Mouse (Mus musculus) midbrain, embryonic 15.5 days (tissue): ENCODE data around the gene Armc7. TPM values are rescaled to one million over a fixed set of nuclear protein-coding genes. Genes with fewer than 3 reads are reported as not detected.
"Not testable (repeated sequence)": the region's sequence is repeated elsewhere in the genome, so short reads cannot be mapped to it uniquely, and the experiment has no call there.

Experiments
- ATAC-seq: fragments of 200-750 bp; cut with Nextera tagmentation; replicated peaks from 2 replicates; pipeline ENCODE4 v1.8.0; 2017; ENCODE audit warnings: moderate TSS enrichment
- H3K27ac ChIP-seq: fragments of 300-500 bp; sonication (generic); 2 replicates; pipeline ENCODE4 v1.5.1; 2015; ENCODE audit warnings: mild to moderate bottlenecking, inconsistent platforms
- H3K27me3 ChIP-seq: fragments of 300-500 bp; sonication (generic); replicated peaks from 2 replicates; pipeline ENCODE4 v1.6.1; 2015; ENCODE audit warnings: inconsistent platforms
- H3K36me3 ChIP-seq: fragments of 300-500 bp; sonication (generic); replicated peaks from 2 replicates; pipeline ENCODE4 v1.6.1; 2015; ENCODE audit warnings: inconsistent platforms
- H3K4me1 ChIP-seq: fragments of 300-500 bp; sonication (generic); 2 replicates; pipeline ENCODE4 v1.6.1; 2015; ENCODE audit warnings: inconsistent platforms
- H3K4me2 ChIP-seq: fragments of 300-500 bp; sonication (generic); 2 replicates; pipeline ENCODE4 v1.6.1; 2015; ENCODE audit warnings: inconsistent platforms, mild to moderate bottlenecking, moderate library complexity
- H3K4me3 ChIP-seq: fragments of 300-500 bp; sonication (generic); 2 replicates; pipeline ENCODE4 v1.5.1; 2015; ENCODE audit warnings: mild to moderate bottlenecking, inconsistent platforms
- H3K9ac ChIP-seq: fragments of 300-500 bp; sonication (generic); 2 replicates; pipeline ENCODE4 v1.6.1; 2015; ENCODE audit warnings: mild to moderate bottlenecking, inconsistent platforms
- H3K9me3 ChIP-seq: fragments of 300-500 bp; sonication (generic); 2 replicates; pipeline ENCODE4 v1.6.1; 2016; ENCODE audit warnings: inconsistent platforms
- WGBS: fragments of 180-500 bp; shearing (Covaris S2); methylation state at CpG from one replicate; pipeline ENCODE4 v1.1.7; 2015; ENCODE audit warnings: mixed read lengths; 5-methylcytosine and 5-hydroxymethylcytosine counted together
- polyA plus RNA-seq: library from polyadenylated mRNA; unstranded; fragments of >200 nt; fragmentation: Nextera tagmentation; extraction: Ambion mirVana; gene quantifications from 2 replicates; pipeline ENCODE4 v1.2.1, GENCODE M21; 2015

The Armc7 gene
- polyA plus RNA-seq, 1 experiment from 2014 or later: 20.9 TPM

DNA sequence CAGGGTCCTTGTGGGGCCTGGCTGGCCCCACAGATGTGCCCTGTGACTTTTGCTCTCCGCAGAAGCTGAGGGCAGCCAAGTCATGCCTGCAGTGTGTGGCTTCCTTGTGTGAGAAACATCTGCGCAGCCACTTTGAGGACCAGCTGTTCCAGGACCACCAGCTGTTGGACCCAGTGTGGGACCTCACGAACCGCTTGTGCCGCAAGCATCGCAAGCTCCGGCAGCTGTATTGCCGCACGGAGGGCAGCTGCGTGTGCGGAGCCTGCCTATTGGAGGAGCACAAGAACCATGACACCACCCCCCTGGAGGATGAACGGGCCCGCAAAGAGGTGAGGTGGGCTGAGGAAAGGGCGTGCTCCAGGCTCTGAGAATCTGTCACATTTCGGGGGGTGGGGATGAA is 34.0 kb upstream of the Armc7 start:
- Histone ChIP-seq H3K4me1 (peaks cover under 1% of the 10 kb centered on the region), H3K9me3 (no peaks in the 10 kb centered on the region), H3K4me2 (no peak overlapping the region), H3K36me3 (no peaks in the 10 kb centered on the region), H3K27me3 (no peaks in the 10 kb centered on the region), H3K9ac (no peak overlapping the region), H3K27ac (no peak overlapping the region), H3K4me3 (no peak overlapping the region)
- 47% methylated on average over 15 of the region's 15 CpGs for WGBS
- no peak for ATAC-seq

DNA sequence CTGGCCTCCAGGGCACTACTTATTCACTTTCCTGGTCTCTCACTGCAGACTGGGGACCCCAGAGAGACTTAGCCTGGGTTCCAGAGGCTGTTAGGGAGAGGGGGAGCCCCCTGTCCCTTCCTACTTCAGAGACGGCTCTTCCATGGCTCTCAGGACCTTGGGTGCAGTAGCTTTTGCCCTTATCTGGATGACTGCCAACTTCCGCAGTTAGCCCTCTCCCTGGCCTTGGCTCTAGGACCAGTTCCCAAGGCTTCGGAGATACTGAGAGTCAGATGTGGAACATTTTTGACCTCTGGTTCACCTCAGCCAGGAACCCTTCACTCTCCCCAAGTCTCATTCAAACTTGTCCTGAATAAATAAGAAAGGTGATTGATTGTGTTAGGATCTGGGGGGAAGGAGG is 28.6 kb upstream of the Armc7 start:
- ATAC-seq: no peak
- 84% methylated on average over 3 of the region's 3 CpGs for WGBS
- H3K27me3 ChIP-seq: no peaks in the 10 kb centered on the region

DNA sequence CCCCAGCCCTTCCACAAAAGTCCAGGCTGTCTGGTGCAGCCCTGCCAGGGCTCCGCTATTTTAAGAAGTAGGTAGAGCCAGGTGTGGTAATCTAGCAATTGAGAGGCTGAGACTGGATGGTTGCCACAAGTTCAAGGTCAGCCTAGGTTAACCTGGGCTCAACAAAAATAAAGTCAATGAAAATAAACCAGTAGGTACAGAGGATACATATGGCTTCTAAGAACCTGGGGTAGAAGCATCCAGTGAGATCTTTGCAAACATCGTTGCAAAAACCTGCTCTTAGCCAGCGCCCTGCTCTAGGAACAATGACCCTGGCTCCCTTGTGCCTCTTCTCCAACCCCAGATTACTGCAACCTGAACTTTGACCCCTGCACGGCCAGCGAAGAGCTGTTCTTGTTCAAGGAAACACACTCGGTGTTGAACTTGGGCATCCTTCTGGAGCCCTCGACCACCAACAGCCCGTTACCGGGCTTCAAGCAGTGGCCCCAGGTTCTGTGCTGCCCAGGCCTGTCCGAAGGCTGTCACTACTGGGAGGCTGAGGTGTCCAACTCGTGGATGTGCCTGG is 28.1 kb upstream of the Armc7 start:
- H3K27me3 ChIP-seq: no peaks in the 10 kb centered on the region
- no peak overlapping the region for H3K4me2 ChIP-seq
- H3K9ac ChIP-seq: no peak overlapping the region
- WGBS: 87% methylated on average over 11 of the region's 11 CpGs
- no peaks in the 10 kb centered on the region for H3K9me3 ChIP-seq
- ATAC-seq: no peak
- no peaks in the 10 kb centered on the region for H3K36me3 ChIP-seq
- no peak overlapping the region for H3K4me3 ChIP-seq
- H3K27ac ChIP-seq: no peak overlapping the region
- H3K4me1 ChIP-seq: no peaks in the 10 kb centered on the region

More for the DNA sequence above, 28.6 kb upstream of the Armc7 start:
- no peaks in the 10 kb centered on the region for H3K9me3 ChIP-seq
- no peaks in the 10 kb centered on the region for H3K4me1 ChIP-seq
- no peak overlapping the region for H3K27ac ChIP-seq
- no peaks in the 10 kb centered on the region for H3K36me3 ChIP-seq
- no peak overlapping the region for H3K4me3 ChIP-seq
- no peak overlapping the region for H3K9ac ChIP-seq
- H3K4me2 ChIP-seq: no peak overlapping the region

DNA sequence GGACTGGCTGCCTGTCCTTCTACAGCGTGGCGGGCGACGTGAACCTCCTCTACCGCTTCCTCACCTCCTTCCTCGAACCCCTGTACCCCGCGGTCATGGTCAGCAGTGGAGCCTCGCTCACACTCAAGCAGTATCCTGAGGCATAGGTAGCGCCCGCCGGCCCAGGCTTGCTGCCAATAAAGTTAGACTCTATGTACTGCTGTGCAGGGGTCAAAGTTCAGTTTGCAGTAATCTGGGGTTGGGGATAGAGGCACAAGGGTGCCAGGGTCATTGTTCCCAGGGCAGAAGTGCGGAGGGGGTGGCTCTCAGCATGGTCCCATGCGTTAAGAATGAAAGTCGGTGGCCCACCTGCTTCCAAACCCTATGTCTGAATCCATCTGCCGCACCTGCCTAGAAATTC is 27.4 kb upstream of the Armc7 start:
- no peaks in the 10 kb centered on the region for H3K4me1 ChIP-seq
- no peak overlapping the region for H3K9ac ChIP-seq
- WGBS: 83% methylated on average over 16 of the region's 16 CpGs
- H3K36me3 ChIP-seq: no peaks in the 10 kb centered on the region
- H3K27me3 ChIP-seq: no peaks in the 10 kb centered on the region
- no peak overlapping the region for H3K27ac ChIP-seq
- H3K9me3 ChIP-seq: no peaks in the 10 kb centered on the region
- no peak overlapping the region for H3K4me3 ChIP-seq
- no peak overlapping the region for H3K4me2 ChIP-seq
- ATAC-seq: no peak

DNA sequence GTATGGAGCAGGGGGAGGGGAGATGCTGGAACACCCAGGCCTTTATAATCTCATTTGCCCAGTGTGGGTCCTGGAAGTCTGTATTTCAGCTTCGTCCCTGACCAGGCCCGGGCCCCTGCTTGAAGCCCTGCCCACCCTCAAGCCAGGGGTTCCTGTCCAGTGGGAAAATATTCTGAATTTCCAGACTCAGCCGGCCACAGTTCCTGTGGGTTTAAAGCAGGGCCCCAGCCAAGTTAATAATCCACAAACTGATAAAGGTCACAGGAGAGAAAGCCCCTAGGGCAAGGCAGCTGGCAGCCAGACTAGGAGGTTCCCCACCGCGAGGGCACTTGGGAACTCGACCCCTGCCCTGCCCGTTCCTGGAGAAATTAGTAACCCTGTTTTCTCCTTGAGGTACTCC is 26.5 kb upstream of the Armc7 start:
- H3K9me3 ChIP-seq: no peaks in the 10 kb centered on the region

DNA sequence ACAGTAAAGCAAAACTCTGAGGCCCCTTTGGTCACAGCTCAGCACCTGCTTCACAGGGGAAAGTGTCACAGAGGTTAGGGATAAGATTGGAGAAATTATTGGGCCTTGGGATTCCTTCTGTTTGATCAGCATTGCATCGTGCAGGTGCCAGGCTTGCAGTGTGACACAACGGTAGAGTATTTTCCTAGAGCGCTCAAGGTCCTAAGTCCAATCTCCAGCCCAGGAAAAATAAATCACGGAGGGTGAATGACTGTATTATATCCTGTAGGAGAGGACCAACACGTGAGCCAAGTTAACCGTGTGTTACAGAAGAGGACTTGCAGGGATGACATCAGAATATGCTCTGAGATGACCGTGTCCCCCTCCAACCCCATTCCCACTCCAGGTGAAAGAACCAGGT is 25.3 kb upstream of the Armc7 start:
- Histone ChIP-seq H3K36me3 (no peaks in the 10 kb centered on the region), H3K9me3 (no peaks in the 10 kb centered on the region), H3K4me3 (no peak overlapping the region), H3K9ac (no peak overlapping the region), H3K4me1 (no peaks in the 10 kb centered on the region), H3K4me2 (no peak overlapping the region), H3K27ac (no peak overlapping the region), H3K27me3 (no peaks in the 10 kb centered on the region)
- 92% methylated on average over 7 of the region's 7 CpGs for WGBS
- no peak for ATAC-seq

More for the DNA sequence above, 26.5 kb upstream of the Armc7 start:
- Histone ChIP-seq H3K36me3 (no peaks in the 10 kb centered on the region), H3K27me3 (no peaks in the 10 kb centered on the region), H3K9ac (no peak overlapping the region), H3K27ac (no peak overlapping the region), H3K4me3 (no peak overlapping the region), H3K4me1 (no peaks in the 10 kb centered on the region), H3K4me2 (no peak overlapping the region)
- no peak for ATAC-seq
- whole genome bisulfite sequencing: 57% methylated on average over 7 of the region's 7 CpGs

DNA sequence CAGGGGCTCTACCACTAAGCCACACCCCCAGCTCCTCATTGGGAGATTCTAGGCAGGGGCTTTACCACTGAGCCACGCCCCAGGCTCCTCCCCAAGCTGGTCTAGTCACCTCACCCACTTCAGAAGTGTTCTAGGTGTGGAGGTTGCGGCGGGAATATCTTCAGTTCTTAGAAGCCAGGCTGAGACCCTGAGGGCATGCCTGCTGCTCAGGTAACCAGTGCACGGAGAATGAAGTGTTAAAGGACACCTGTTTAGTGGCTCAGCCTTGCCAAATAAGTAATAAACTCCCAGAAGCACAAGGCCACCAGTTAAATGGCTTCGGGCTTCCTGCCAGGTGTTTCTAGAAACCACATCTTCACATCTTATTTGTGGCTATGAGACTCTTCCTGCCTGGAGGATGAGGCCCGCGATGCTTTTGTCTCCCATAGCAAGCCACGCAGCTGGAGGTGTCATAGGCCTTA is 23.7 kb upstream of the Armc7 start:
- no peak for ATAC-seq
- WGBS: 80% methylated on average over 8 of the region's 8 CpGs
- Histone ChIP-seq H3K27ac (no peak overlapping the region), H3K4me2 (no peak overlapping the region), H3K9ac (no peak overlapping the region), H3K4me1 (no peaks in the 10 kb centered on the region), H3K4me3 (no peak overlapping the region), H3K36me3 (no peaks in the 10 kb centered on the region), H3K9me3 (no peaks in the 10 kb centered on the region), H3K27me3 (no peaks in the 10 kb centered on the region)

DNA sequence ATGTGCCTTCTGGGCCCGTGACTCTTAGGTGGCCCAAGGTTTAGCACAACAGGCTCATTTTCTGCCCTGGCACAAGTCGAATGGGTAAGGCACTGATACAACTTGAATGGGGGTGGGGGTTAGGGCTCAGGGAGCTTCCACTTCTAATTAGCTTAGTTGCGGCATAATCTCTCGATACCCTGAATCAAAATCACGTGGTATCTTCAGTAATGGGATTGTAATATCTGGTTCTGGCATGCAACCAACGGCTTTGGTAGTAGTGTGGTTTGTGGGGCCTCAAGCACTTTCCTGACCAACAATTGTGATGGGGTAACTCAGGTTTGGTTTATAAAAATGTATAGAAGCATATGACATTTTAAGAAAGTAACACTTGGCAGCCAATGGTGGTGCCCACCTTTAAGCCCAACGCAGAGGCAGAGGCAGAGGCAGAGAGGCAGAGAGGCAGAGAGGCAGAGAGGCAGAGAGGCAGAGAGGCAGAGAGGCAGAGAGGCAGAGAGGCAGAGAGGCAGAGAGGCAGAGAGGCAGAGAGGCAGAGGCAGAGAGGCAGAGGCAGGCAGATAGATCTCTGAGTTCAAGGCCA is 23.1 kb upstream of the Armc7 start:
- ATAC-seq: no peak
- H3K4me2 ChIP-seq: no peak overlapping the region
- 74% methylated on average over 7 of the region's 7 CpGs for WGBS

DNA sequence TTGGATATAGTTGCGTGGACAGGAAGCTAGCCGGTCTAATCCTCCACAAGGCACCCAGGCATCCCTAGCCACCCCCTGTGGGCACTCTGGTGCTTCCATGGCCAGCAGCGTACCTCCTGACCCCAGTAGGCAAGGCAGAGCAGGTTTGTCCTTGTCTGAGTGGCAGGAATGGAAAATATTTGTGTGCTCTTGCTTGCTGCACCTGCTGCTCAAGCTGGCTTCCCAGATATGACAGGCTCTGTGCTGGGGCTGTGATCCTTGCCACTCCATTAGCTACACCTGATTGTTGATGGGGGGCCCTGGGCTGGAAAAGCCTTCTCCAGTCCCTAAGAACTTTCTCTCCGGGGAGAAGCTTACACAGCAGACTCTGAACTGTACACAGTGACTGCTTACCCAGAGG is 22.2 kb upstream of the Armc7 start:
- WGBS: 77% methylated on average over 4 of the region's 4 CpGs
- Histone ChIP-seq H3K27me3 (no peaks in the 10 kb centered on the region), H3K4me1 (no peaks in the 10 kb centered on the region), H3K27ac (no peak overlapping the region), H3K4me3 (no peak overlapping the region), H3K9me3 (no peaks in the 10 kb centered on the region), H3K36me3 (no peaks in the 10 kb centered on the region), H3K9ac (no peak overlapping the region), H3K4me2 (no peak overlapping the region)
- no peak for ATAC-seq

More for the DNA sequence above, 23.1 kb upstream of the Armc7 start:
- no peaks in the 10 kb centered on the region for H3K4me1 ChIP-seq
- no peaks in the 10 kb centered on the region for H3K27me3 ChIP-seq
- H3K36me3 ChIP-seq: no peaks in the 10 kb centered on the region
- no peaks in the 10 kb centered on the region for H3K9me3 ChIP-seq
- no peak overlapping the region for H3K27ac ChIP-seq
- no peak overlapping the region for H3K4me3 ChIP-seq
- H3K9ac ChIP-seq: no peak overlapping the region

DNA sequence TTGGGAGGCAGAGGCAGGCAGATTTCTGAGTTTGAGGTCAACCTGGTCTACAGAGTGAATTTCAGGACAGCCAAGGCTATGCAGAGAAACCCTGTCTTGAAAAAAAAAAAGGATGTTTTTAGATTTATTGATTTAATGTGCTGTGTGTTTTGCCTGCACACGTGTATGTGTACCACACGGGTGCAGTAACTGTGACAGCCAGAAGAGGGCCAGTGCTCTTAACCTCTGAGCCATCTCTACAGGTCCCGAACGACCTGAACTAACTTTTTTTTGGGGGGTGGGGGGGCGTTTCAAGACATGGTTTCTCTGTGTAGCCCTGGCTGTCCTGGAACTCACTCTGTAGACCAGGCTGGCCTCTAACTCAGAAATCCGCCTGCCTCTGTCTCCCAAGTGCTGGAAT is 20.6 kb upstream of the Armc7 start:
- WGBS: 90% methylated on average over 6 of the region's 6 CpGs
- ATAC-seq: not testable (repeated sequence)

DNA sequence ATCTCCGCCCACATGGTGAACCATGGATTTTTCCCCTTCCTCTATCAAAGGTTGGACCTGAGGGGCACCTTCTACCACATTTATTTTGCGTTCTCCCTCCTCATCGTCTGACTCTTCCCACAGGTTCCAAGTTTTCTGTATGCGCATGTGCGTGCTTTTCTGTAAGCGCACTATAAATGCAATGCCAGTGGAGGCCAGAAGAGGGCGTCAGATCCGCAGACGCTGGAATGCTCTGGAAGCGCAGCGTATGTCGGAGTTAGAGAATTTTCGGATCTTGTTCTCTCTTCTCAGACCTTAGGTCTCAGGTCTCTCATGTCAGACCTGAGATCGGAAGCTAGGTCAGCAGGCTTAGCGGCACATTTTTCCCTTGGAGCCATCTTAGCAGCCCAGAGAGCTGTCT is 19.8 kb upstream of the Armc7 start:
- WGBS: 85% methylated on average over 15 of the region's 15 CpGs
- ATAC-seq: no peak
- H3K27me3 ChIP-seq: no peaks in the 10 kb centered on the region
- no peaks in the 10 kb centered on the region for H3K9me3 ChIP-seq
- no peaks in the 10 kb centered on the region for H3K4me1 ChIP-seq
- H3K9ac ChIP-seq: no peak overlapping the region
- H3K36me3 ChIP-seq: no peaks in the 10 kb centered on the region
- H3K4me2 ChIP-seq: no peak overlapping the region
- H3K27ac ChIP-seq: no peak overlapping the region
- no peak overlapping the region for H3K4me3 ChIP-seq

More for the DNA sequence above, 20.6 kb upstream of the Armc7 start:
- H3K9ac ChIP-seq, H3K36me3 ChIP-seq, H3K4me2 ChIP-seq, H3K9me3 ChIP-seq, H3K27ac ChIP-seq, H3K4me1 ChIP-seq, H3K4me3 ChIP-seq, H3K27me3 ChIP-seq: not testable (repeated sequence)

DNA sequence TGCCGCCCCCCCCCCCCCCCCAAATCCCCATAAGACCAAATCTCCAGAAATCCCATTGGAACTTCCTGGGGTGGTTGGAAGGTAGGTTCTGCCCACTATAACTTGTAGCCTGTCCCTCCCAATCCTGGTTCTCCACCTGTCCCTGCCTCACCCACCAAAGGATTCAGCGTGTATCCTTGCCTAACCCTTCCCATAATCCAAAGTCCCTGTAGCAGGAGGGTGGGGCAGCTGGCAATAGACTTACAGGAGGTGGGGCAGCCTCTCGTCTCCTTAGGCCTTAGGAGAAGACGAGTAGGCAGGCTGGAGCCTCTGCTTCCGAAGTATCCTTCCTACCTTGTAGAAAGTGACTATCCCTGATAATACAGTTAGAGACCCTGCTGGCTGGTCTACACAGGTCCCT is 19.3 kb upstream of the Armc7 start:
- Histone ChIP-seq H3K4me2 (no peak overlapping the region), H3K4me3 (no peak overlapping the region), H3K4me1 (no peaks in the 10 kb centered on the region), H3K27me3 (no peaks in the 10 kb centered on the region), H3K36me3 (no peaks in the 10 kb centered on the region), H3K27ac (no peak overlapping the region), H3K9me3 (no peaks in the 10 kb centered on the region), H3K9ac (no peak overlapping the region)
- no peak for ATAC-seq
- 91% methylated on average over 5 of the region's 5 CpGs for WGBS

DNA sequence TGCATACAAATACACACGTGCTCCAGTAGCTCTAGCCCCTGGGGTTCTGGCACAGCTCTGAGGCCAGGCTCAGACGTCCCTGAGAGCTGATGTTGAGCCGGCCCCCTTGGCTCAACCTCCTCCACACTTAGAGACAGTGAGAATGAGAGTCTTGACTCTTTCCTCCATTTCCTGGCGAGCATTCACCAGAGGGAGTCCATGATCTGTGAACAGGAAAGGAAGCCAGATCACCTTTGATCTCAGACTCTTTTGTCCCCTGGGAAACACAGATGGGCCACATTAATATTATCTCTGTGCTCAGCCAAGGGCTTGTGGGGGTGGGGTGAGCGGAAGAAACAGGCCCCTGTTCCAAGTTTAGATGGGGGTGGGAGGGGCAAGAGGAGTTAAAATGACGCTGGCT is 18.1 kb upstream of the Armc7 start:
- H3K9me3 ChIP-seq: no peaks in the 10 kb centered on the region
- ATAC-seq: no peak
- H3K27me3 ChIP-seq: no peaks in the 10 kb centered on the region
- no peaks in the 10 kb centered on the region for H3K36me3 ChIP-seq
- no peak overlapping the region for H3K27ac ChIP-seq
- H3K4me3 ChIP-seq: no peak overlapping the region
- WGBS: 39% methylated on average over 6 of the region's 6 CpGs
- H3K4me1 ChIP-seq: no peaks in the 10 kb centered on the region
- no peak overlapping the region for H3K9ac ChIP-seq
- H3K4me2 ChIP-seq: no peak overlapping the region
